In the genomic region with DNA sequence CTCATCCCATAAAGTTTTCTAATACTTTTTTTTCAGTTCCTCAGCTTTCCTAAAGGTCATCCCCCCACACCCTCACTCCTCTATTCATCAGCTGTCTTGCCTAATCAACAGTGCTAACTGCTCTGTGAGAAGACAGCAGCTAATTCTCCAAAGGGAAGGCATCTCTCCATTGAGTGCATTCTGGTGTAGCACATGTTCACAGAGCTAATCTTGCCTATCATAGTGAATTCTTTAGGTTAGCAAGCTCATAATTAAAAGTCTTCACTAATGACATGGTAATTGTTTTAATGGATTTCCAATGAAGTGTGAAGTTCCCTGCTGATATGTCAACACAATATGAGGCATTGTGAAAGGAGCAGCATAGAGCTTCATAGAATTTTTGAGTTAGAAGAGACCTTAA, we compare ENCODE assay signal across 25 mouse cellular contexts.
DNase-seq lines count a peak whose midpoint lies in the region; ATAC-seq and TF ChIP-seq lines count a peak whose summit lies in the region.
"Had no signal": no experiment of that assay in that cellular context is flagged by ENCODE, and none has a peak within 500 bp of the region (broad histone marks: within the 10 kb centered on the region; RNA-seq: fewer than 3 reads in every experiment).

No protein-coding gene starts in this region.

- H3K27me3 ChIP-seq in embryonic facial prominence, embryonic 11.5 days (ENCODE audit: control insufficient read depth, insufficient read depth, low read length) = no peaks in the 10 kb centered on the region
- no peaks in the 10 kb centered on the region for H3K27me3 ChIP-seq in embryonic facial prominence, embryonic 10.5 days (replicated peaks; ENCODE audit: low read depth, poor library complexity, severe bottlenecking)
- H3K27me3 ChIP-seq in hindbrain, embryonic 12.5 days = no peaks in the 10 kb centered on the region
- no peaks in the 10 kb centered on the region for H3K27me3 ChIP-seq in hindbrain, embryonic 16.5 days (replicated peaks; ENCODE audit: control insufficient read depth, insufficient read depth, low read length)
- H3K27me3 ChIP-seq: heart, embryonic 12.5 days; limb, embryonic 13.5 days; lung, embryonic 15.5 days; neural tube, embryonic 12.5 days had no signal

- H3K9ac ChIP-seq in embryonic facial prominence, embryonic 11.5 days (replicated peaks; ENCODE audit: low read length) = no peak overlapping the region
- no peak overlapping the region for H3K9ac ChIP-seq in hindbrain, embryonic 12.5 days
- H3K9ac ChIP-seq in hindbrain, embryonic 16.5 days (ENCODE audit: low read depth, low read length) = no peak overlapping the region
- H3K9ac ChIP-seq: heart, embryonic 12.5 days; limb, embryonic 13.5 days; lung, embryonic 15.5 days; neural tube, embryonic 12.5 days had no signal

- no peaks in the 10 kb centered on the region for H3K4me1 ChIP-seq in embryonic facial prominence, embryonic 11.5 days (ENCODE audit: control insufficient read depth, insufficient read depth, low read length)
- H3K4me1 ChIP-seq in embryonic facial prominence, embryonic 10.5 days = no peaks in the 10 kb centered on the region
- H3K4me1 ChIP-seq in hindbrain, embryonic 12.5 days = no peaks in the 10 kb centered on the region
- H3K4me1 ChIP-seq in hindbrain, embryonic 16.5 days (ENCODE audit: control insufficient read depth, insufficient read depth, low read depth, low read length) = no peaks in the 10 kb centered on the region
- H3K4me1 ChIP-seq: heart, embryonic 12.5 days; limb, embryonic 13.5 days; lung, embryonic 15.5 days; midbrain, embryonic 10.5 days; neural tube, embryonic 12.5 days had no signal

- no peak for DNase-seq in embryonic facial prominence, embryonic 11.5 days (ENCODE audit: low spot score)
- DNase-seq in embryonic facial prominence, embryonic 10.5 days (ENCODE audit: low spot score) = no peak
- peak; percentile 70 for DNase-seq in brain, embryonic 14.5 days (ENCODE audit: low read depth)
- DNase-seq in retina, postnatal 1 day = peak; percentile 96
- no peak for DNase-seq in layer of hippocampus, postnatal 36 days
- DNase-seq: adrenal gland, postnatal 14 days; cerebellum, adult 18-20 months; cerebellum, postnatal 10 days; heart, adult 2 months; heart, postnatal 4 days; kidney, adult 11 months; kidney, postnatal 14 days; layer of hippocampus, adult 9-11 months; right cerebral cortex, postnatal 14 days; thymus, postnatal 4 days had no signal

- H3K9me3 ChIP-seq in embryonic facial prominence, embryonic 11.5 days (replicated peaks; ENCODE audit: control insufficient read depth, low read length) = no peaks in the 10 kb centered on the region
- no peaks in the 10 kb centered on the region for H3K9me3 ChIP-seq in embryonic facial prominence, embryonic 10.5 days
- H3K9me3 ChIP-seq in hindbrain, embryonic 12.5 days (replicated peaks) = no peaks in the 10 kb centered on the region
- no peaks in the 10 kb centered on the region for H3K9me3 ChIP-seq in hindbrain, embryonic 16.5 days (ENCODE audit: control insufficient read depth, low read length)
- H3K9me3 ChIP-seq: heart, embryonic 12.5 days; limb, embryonic 13.5 days; lung, embryonic 15.5 days; midbrain, embryonic 10.5 days; neural tube, embryonic 12.5 days had no signal

- TF ChIP-seq CTCF in brain, embryonic 14.5 days (IDR thresholded peaks at IDR 0.05; ENCODE audit: borderline replicate concordance, extremely low read depth, insufficient read depth, insufficient read length) = no peak

- H3K36me3 ChIP-seq in embryonic facial prominence, embryonic 11.5 days (replicated peaks; ENCODE audit: control insufficient read depth, insufficient read depth, low read depth, low read length) = no peaks in the 10 kb centered on the region
- H3K36me3 ChIP-seq in embryonic facial prominence, embryonic 10.5 days (replicated peaks) = no peaks in the 10 kb centered on the region
- no peaks in the 10 kb centered on the region for H3K36me3 ChIP-seq in hindbrain, embryonic 12.5 days
- H3K36me3 ChIP-seq in hindbrain, embryonic 16.5 days (ENCODE audit: control insufficient read depth, insufficient read depth, low read length) = no peaks in the 10 kb centered on the region
- H3K36me3 ChIP-seq: heart, embryonic 12.5 days; limb, embryonic 13.5 days; lung, embryonic 15.5 days; midbrain, embryonic 10.5 days; neural tube, embryonic 12.5 days had no signal

- no peak overlapping the region for H3K4me2 ChIP-seq in embryonic facial prominence, embryonic 11.5 days (ENCODE audit: low read depth, low read length)
- H3K4me2 ChIP-seq in hindbrain, embryonic 12.5 days (replicated peaks) = no peak overlapping the region
- no peak overlapping the region for H3K4me2 ChIP-seq in hindbrain, embryonic 16.5 days (ENCODE audit: low read length)
- H3K4me2 ChIP-seq: heart, embryonic 12.5 days; limb, embryonic 13.5 days; liver, embryonic 11.5 days; lung, embryonic 15.5 days; neural tube, embryonic 12.5 days had no signal

- H3K4me3 ChIP-seq in embryonic facial prominence, embryonic 11.5 days (ENCODE audit: low read depth, low read length) = no peak overlapping the region
- no peak overlapping the region for H3K4me3 ChIP-seq in embryonic facial prominence, embryonic 10.5 days
- H3K4me3 ChIP-seq in hindbrain, embryonic 12.5 days = no peak overlapping the region
- H3K4me3 ChIP-seq in hindbrain, embryonic 16.5 days (ENCODE audit: low read length) = no peak overlapping the region
- H3K4me3 ChIP-seq: heart, adult 2 months; heart, embryonic 12.5 days; limb, embryonic 13.5 days; lung, embryonic 15.5 days; midbrain, embryonic 10.5 days; myocyte; neural tube, embryonic 12.5 days had no signal

- ATAC-seq in embryonic facial prominence, embryonic 11.5 days (replicated peaks; ENCODE audit: insufficient number of reproducible peaks, low FRiP score, low TSS enrichment, low read depth) = 0 out of 2 replicates have a peak, but pooled peaks have one; percentile 23
- peak; percentile 40; the same call in 1 of the 2 replicates for ATAC-seq in hindbrain, embryonic 12.5 days (ENCODE audit: low FRiP score)
- no peak for ATAC-seq in hindbrain, embryonic 16.5 days
- ATAC-seq: midbrain, embryonic 16.5 days had no signal

- H3K27ac ChIP-seq in embryonic facial prominence, embryonic 11.5 days (replicated peaks; ENCODE audit: low read depth, low read length) = no peak overlapping the region
- no peak overlapping the region for H3K27ac ChIP-seq in embryonic facial prominence, embryonic 10.5 days (replicated peaks)
- no peak overlapping the region for H3K27ac ChIP-seq in hindbrain, embryonic 12.5 days
- no peak overlapping the region for H3K27ac ChIP-seq in hindbrain, embryonic 16.5 days (ENCODE audit: low read depth, low read length)
- H3K27ac ChIP-seq: heart, adult 2 months; limb, embryonic 13.5 days; lung, embryonic 15.5 days; midbrain, embryonic 10.5 days; neural tube, embryonic 12.5 days had no signal

- no peak for TF ChIP-seq POLR2A in brain, embryonic 14.5 days (IDR thresholded peaks at IDR 0.05; ENCODE audit: borderline replicate concordance, extremely low read depth, insufficient read depth, insufficient read length, poor library complexity, severe bottlenecking)

Comparison
In these comparisons a context has a peak if more than half of its experiments do, and no peak if none do; other contexts are left out.
1. DNase-seq: peak in brain, embryonic 14.5 days (single experiment) and retina, postnatal 1 day (single experiment); none in embryonic facial prominence, embryonic 11.5 days (single experiment), embryonic facial prominence, embryonic 10.5 days (single experiment) and layer of hippocampus, postnatal 36 days (0 of 2).